Mouse (Mus musculus) hindbrain, embryonic 11.5 days (tissue): Measurements from ENCODE around the gene Gm10985. TPM values are rescaled to one million over a fixed set of nuclear protein-coding genes. Genes with fewer than 3 reads are reported as not detected.

Experiments
- polyA plus RNA-seq: library from polyadenylated mRNA; unstranded; fragments of >200 nt; fragmentation: Nextera tagmentation; extraction: Ambion mirVana; gene quantifications from 2 replicates; pipeline ENCODE4 v1.2.1, GENCODE M21; 2014

Gm10985 gene
- polyA plus RNA-seq, 1 experiment from 2014 or later = not detected

Other genes with a start within 250 kb of the Gm10985 start
- gene Frem2, start 187.7 kb upstream of the Gm10985 start, polyA plus RNA-seq = 2.5 and 3.4 TPM in 2 replicates
- gene Ufm1, start 18.7 kb downstream of the Gm10985 start, polyA plus RNA-seq = 98.5 and 115 TPM in 2 replicates